Mouse (Mus musculus) heart, embryonic 13.5 days (tissue): Measurements from ENCODE around the gene Eml3. TPM values are rescaled to one million over a fixed set of nuclear protein-coding genes. Genes with fewer than 3 reads are reported as not detected.
A peak's percentile ranks its signal among the peaks of the same experiment; 100 is the strongest.

Experiments
- ATAC-seq: fragments of 200-750 bp; cut with Nextera tagmentation; 2 replicates; pipeline ENCODE4 v1.8.0; 2017; ENCODE audit warnings: moderate TSS enrichment; ENCODE audit not compliant: insufficient number of reproducible peaks, low FRiP score, low TSS enrichment; ENCODE audit errors: extremely low read depth
- H3K27ac ChIP-seq: fragments of 300-500 bp; sonication (generic); replicated peaks from 2 replicates; pipeline ENCODE4 v1.5.1; 2015; ENCODE audit warnings: moderate library complexity, mild to moderate bottlenecking, inconsistent platforms
- H3K27me3 ChIP-seq: fragments of 300-500 bp; sonication (generic); replicated peaks from 2 replicates; pipeline ENCODE4 v1.6.1; 2015; ENCODE audit warnings: mild to moderate bottlenecking, inconsistent platforms
- H3K36me3 ChIP-seq: fragments of 300-500 bp; sonication (generic); 2 replicates; pipeline ENCODE4 v1.6.1; 2015; ENCODE audit warnings: mild to moderate bottlenecking, inconsistent platforms
- H3K4me1 ChIP-seq: fragments of 300-500 bp; sonication (generic); 2 replicates; pipeline ENCODE4 v1.6.1; 2015; ENCODE audit warnings: inconsistent platforms
- H3K4me2 ChIP-seq: fragments of 300-500 bp; sonication (generic); 2 replicates; pipeline ENCODE4 v1.6.1; 2015; ENCODE audit warnings: inconsistent platforms, mild to moderate bottlenecking, moderate library complexity
- H3K4me3 ChIP-seq: fragments of 300-500 bp; sonication (generic); 2 replicates; pipeline ENCODE4 v1.5.1; 2015; ENCODE audit warnings: moderate library complexity, mild to moderate bottlenecking, inconsistent platforms
- H3K9ac ChIP-seq: fragments of 300-500 bp; sonication (generic); 2 replicates; pipeline ENCODE4 v1.6.1; 2015; ENCODE audit warnings: inconsistent platforms, mild to moderate bottlenecking, moderate library complexity
- H3K9me3 ChIP-seq: fragments of 300-500 bp; sonication (generic); 2 replicates; pipeline ENCODE4 v1.6.1; 2016; ENCODE audit warnings: inconsistent platforms
- WGBS: fragments of 180-500 bp; shearing (Covaris S2); methylation state at CpG from one replicate; pipeline ENCODE4 v1.1.7; 2015; ENCODE audit warnings: mixed read lengths; 5-methylcytosine and 5-hydroxymethylcytosine counted together
- polyA plus RNA-seq: library from polyadenylated mRNA; unstranded; fragments of >200 nt; fragmentation: Nextera tagmentation; extraction: Ambion mirVana; gene quantifications from 2 replicates; pipeline ENCODE4 v1.2.1, GENCODE M21; 2015

Eml3 gene
- polyA plus RNA-seq, 1 experiment from 2014 or later = 14.9 TPM

GRCm38 (mm10) chr19:8976535-8976934 is 47.2 kb downstream of the Eml3 start:
- Histone ChIP-seq H3K4me3 (no peak overlapping the region), H3K27ac (no peak overlapping the region; the same call in 1 of the 2 replicates), H3K4me2 (no peak overlapping the region), H3K36me3 (peaks cover 95% of the 10 kb centered on the region), H3K27me3 (no peaks in the 10 kb centered on the region), H3K9me3 (no peaks in the 10 kb centered on the region), H3K4me1 (peaks cover 25% of the 10 kb centered on the region), H3K9ac (no peak overlapping the region)
- ATAC-seq = no peak
- WGBS = 41% methylated on average over 3 of the region's 3 CpGs

GRCm38 (mm10) chr19:8980771-8981170 is 51.4 kb downstream of the Eml3 start:
- Histone ChIP-seq H3K4me2 (no peak overlapping the region), H3K36me3 (peaks cover 52% of the 10 kb centered on the region), H3K27me3 (no peaks in the 10 kb centered on the region), H3K4me1 (peaks cover 67% of the 10 kb centered on the region), H3K9me3 (no peaks in the 10 kb centered on the region), H3K27ac (peak overlapping the region; percentile 36; the same call in 1 of the 2 replicates), H3K9ac (no peak overlapping the region), H3K4me3 (no peak overlapping the region)
- ATAC-seq = no peak
- 57% methylated on average over 5 of the region's 5 CpGs for WGBS

- Histone ChIP-seq H3K9me3 (no peaks in the 10 kb centered on the region), H3K36me3 (peaks cover 44% of the 10 kb centered on the region), H3K4me2 (no peak overlapping the region), H3K27ac (peak overlapping the region; percentile 49; the same call in 1 of the 2 replicates), H3K4me1 (peaks cover 67% of the 10 kb centered on the region), H3K27me3 (no peaks in the 10 kb centered on the region), H3K9ac (peak overlapping the region; percentile 45; the same call in 1 of the 2 replicates), H3K4me3 (no peak overlapping the region)
- ATAC-seq = no peak
- whole genome bisulfite sequencing = 47% methylated on average over 2 of the region's 2 CpGs
Measured at GRCm38 (mm10) chr19:8981450-8982168, 52.3 kb downstream of the Eml3 start.

- H3K9ac ChIP-seq = peak overlapping the region; percentile 24; the same call in 1 of the 2 replicates
- no peak overlapping the region for H3K4me3 ChIP-seq
- no peaks in the 10 kb centered on the region for H3K27me3 ChIP-seq
- 26% methylated on average over 5 of the region's 5 CpGs for WGBS
- H3K4me1 ChIP-seq = peaks cover 71% of the 10 kb centered on the region
- H3K4me2 ChIP-seq = peak overlapping the region; percentile 3; the same call in 1 of the 2 replicates
- ATAC-seq = no peak
- H3K27ac ChIP-seq = peak overlapping the region; percentile 72
- peaks cover 35% of the 10 kb centered on the region for H3K36me3 ChIP-seq
- H3K9me3 ChIP-seq = no peaks in the 10 kb centered on the region
Measured at GRCm38 (mm10) chr19:8982303-8983149, 53.2 kb downstream of the Eml3 start.

DNA sequence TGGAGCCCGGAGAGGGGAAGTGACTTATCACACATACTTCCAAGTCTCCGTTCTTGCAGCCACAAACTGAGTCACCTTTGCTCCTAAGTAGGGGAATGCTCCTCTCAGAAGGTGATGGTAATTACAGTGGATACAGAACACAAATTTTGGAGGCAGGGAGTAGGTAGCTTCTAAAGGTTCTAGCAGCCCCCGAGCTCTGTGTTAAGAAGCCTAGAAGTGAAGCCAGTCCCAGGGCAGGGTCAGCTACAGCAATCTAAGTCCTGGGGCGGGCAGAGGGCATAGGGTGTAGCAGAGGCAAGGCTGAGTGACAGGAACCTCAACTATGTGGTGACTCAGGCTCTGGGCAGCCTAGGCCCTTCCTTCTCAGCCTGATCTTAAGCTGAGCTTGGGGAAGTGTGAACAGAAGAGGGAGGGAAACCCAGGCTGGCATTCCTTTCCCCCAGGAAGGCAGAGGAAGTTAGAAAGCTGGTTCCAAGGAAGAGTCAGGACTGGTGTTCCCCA is 53.8 kb downstream of the Eml3 start:
- WGBS = 5% methylated on average over 4 of the region's 4 CpGs
- H3K9ac ChIP-seq = peak overlapping the region; percentile 24
- no peaks in the 10 kb centered on the region for H3K27me3 ChIP-seq
- peaks cover 78% of the 10 kb centered on the region for H3K4me1 ChIP-seq
- H3K4me3 ChIP-seq = no peak overlapping the region
- no peak for ATAC-seq
- H3K27ac ChIP-seq = peak overlapping the region; percentile 72
- H3K36me3 ChIP-seq = peaks cover 28% of the 10 kb centered on the region
- no peaks in the 10 kb centered on the region for H3K9me3 ChIP-seq
- H3K4me2 ChIP-seq = peak overlapping the region; percentile 3; the same call in 1 of the 2 replicates

DNA sequence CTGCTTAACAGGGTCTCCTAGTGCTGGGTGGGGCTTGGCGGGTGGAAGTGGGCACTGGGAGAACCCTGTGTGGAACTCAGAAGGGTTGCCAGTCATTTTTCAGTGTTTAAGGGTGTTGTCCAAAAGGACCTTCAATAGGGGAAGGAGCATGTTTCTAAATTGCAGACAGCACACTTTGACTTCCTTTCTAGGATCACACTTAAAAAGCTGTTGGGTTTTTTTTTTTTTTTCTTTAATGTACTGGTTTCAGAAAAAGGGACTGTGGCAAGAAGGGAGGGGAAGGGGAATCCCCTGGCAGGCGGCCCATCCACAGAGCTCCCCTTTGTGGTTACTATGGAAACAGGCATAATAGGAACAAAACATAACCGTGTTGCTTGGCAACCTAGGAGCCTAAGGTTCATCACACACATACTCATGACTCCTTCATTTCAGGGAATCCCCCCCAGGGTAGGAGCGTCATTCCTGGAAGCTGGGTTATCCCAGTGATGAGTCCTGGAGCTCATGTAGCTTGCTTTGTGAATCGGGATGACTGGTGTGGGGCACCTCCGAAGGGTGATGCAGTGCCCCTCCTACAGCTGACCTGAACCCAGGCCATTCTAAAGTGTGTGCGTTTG is 55.0 kb downstream of the Eml3 start:
- H3K36me3 ChIP-seq = peaks cover 17% of the 10 kb centered on the region
- ATAC-seq = no peak
- H3K27ac ChIP-seq = peak overlapping the region; percentile 72
- 0 out of 2 replicates have a peak overlapping the region, but pooled peaks have one; percentile 16 for H3K9ac ChIP-seq
- H3K4me3 ChIP-seq = no peak overlapping the region
- WGBS = 21% methylated on average over 7 of the region's 7 CpGs
- no peaks in the 10 kb centered on the region for H3K27me3 ChIP-seq
- peak overlapping the region; percentile 14; the same call in 1 of the 2 replicates for H3K4me2 ChIP-seq
- H3K4me1 ChIP-seq = peaks cover 86% of the 10 kb centered on the region
- no peaks in the 10 kb centered on the region for H3K9me3 ChIP-seq

DNA sequence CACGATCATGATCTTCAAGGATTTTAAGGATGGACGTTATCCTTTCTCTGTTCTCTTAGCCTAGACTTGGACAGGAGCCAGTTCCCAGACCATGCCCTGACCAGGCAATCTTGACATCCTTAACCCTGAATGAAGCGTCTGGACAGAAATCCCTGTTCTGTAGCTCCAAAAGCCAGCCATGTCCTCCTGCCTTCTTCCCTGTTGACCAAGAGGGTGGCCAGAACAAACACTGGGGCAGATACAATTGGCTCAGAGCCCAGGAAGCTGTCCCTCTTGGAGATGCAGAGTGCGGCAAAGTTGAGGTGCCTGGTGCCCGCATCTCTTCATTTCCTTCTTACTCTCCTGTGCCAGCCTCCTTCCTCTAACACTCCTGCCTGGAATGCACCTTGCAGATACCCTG is 56.5 kb downstream of the Eml3 start:
- no peaks in the 10 kb centered on the region for H3K9me3 ChIP-seq
- 0 out of 2 replicates have a peak overlapping the region, but pooled peaks have one; percentile 9 for H3K27ac ChIP-seq
- peaks cover 85% of the 10 kb centered on the region for H3K4me1 ChIP-seq
- H3K36me3 ChIP-seq = peaks cover 1% of the 10 kb centered on the region; the same call in 1 of the 2 replicates
- H3K4me3 ChIP-seq = no peak overlapping the region
- WGBS = 33% methylated on average over 5 of the region's 5 CpGs
- H3K9ac ChIP-seq = no peak overlapping the region
- no peak for ATAC-seq
- no peak overlapping the region for H3K4me2 ChIP-seq
- H3K27me3 ChIP-seq = no peaks in the 10 kb centered on the region

DNA sequence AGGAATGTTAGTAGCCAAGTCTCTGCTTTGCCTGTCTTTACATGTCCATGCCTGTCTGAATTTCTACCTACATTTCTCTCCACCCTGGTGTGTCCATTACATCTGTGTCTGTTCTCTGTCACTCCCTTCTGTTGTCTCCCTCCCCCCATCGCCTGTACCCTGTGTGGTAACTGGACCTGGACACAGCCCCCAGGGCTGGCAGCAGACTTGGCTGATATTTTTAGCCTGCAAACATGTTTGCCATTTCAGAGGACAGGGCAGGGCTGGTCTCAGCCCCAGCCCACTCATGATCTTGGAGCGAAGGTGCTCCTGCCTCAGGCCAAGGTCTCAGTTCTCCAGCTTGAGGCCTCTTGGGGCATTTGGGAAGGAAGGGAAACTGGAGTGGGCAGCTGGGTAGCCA is 58.5 kb downstream of the Eml3 start:
- WGBS = 31% methylated on average over 2 of the region's 2 CpGs
- H3K4me2 ChIP-seq = peak overlapping the region; percentile 71

DNA sequence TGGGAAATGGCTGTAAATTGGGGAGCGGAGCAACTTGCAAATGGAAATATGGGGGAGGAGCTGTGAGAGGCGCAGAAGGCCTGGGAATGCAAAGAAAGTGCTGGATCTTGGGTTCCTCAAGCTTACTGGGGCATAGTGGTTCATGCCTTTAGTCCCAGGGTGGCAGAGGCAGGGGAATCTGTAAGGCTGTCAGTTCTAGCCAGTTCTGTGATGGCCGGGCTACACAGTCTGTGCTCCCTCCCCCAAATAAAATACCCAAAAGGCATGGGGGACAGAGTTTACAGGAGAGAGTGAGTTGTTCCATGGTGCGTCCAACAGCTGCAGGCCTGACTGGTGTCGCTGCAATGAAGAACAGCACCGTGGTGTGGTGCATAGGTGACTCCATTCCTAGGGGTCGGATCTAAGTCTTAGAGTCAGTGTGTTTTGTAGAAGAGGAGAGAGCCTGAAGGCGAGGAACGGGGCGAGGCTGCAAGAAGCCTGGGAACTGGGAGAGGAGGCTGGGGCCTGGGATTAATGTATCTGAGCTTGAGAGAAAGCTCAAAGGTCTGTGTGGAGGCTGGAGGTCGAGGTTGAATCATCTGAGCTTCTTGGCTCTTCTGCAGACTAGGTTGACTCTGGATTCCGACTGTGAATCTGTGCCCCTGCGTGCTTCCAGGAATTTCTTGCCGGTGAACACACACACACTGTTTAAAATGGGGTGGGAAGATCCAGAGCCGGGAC is 59.2 kb downstream of the Eml3 start:
- Histone ChIP-seq H3K36me3 (no peaks in the 10 kb centered on the region), H3K4me3 (peak overlapping the region; percentile 71), H3K4me1 (peaks cover 85% of the 10 kb centered on the region), H3K9me3 (no peaks in the 10 kb centered on the region), H3K27ac (peak overlapping the region; percentile 93), H3K9ac (peak overlapping the region; percentile 90), H3K4me2 (peak overlapping the region; percentile 71), H3K27me3 (no peaks in the 10 kb centered on the region)
- 22% methylated on average over 15 of the region's 15 CpGs for whole genome bisulfite sequencing
- ATAC-seq = no peak

More for the DNA sequence above, 58.5 kb downstream of the Eml3 start:
- H3K9me3 ChIP-seq = no peaks in the 10 kb centered on the region
- ATAC-seq = no peak
- H3K4me3 ChIP-seq = 0 out of 2 replicates have a peak overlapping the region, but pooled peaks have one; percentile 5
- no peaks in the 10 kb centered on the region for H3K27me3 ChIP-seq
- H3K27ac ChIP-seq = peak overlapping the region; percentile 93
- peak overlapping the region; percentile 90 for H3K9ac ChIP-seq
- H3K36me3 ChIP-seq = no peaks in the 10 kb centered on the region
- H3K4me1 ChIP-seq = peaks cover 85% of the 10 kb centered on the region

GRCm38 (mm10) chr19:8989066-8989566 is 59.8 kb downstream of the Eml3 start, which contains the start of gene Ahnak:
Gene Ahnak (plus strand): TSS chr19:8989284.
- under 1% methylated on average over 39 of the region's 42 CpGs for WGBS
- H3K4me3 ChIP-seq = peak within 1 kb of the TSS; percentile 71
- no peaks in the 10 kb centered on the region for H3K36me3 ChIP-seq
- H3K9me3 ChIP-seq = no peaks in the 10 kb centered on the region
- H3K27me3 ChIP-seq = no peaks in the 10 kb centered on the region
- peak within 1 kb of the TSS; percentile 90 for H3K9ac ChIP-seq
- peak within 1 kb of the TSS; percentile 71 for H3K4me2 ChIP-seq
- peaks cover 85% of the 10 kb centered on the region for H3K4me1 ChIP-seq
- peak within 1 kb of the TSS; percentile 93 for H3K27ac ChIP-seq
- peak; percentile 16; the same call in 1 of the 2 replicates for ATAC-seq
